Mouse (Mus musculus): ENCODE results near the gene Cdc37l1.
"Not testable (repeated sequence)": the region's sequence is repeated elsewhere in the genome, so short reads cannot be mapped to it uniquely, and the experiment has no call there.

The Cdc37l1 gene

DNA sequence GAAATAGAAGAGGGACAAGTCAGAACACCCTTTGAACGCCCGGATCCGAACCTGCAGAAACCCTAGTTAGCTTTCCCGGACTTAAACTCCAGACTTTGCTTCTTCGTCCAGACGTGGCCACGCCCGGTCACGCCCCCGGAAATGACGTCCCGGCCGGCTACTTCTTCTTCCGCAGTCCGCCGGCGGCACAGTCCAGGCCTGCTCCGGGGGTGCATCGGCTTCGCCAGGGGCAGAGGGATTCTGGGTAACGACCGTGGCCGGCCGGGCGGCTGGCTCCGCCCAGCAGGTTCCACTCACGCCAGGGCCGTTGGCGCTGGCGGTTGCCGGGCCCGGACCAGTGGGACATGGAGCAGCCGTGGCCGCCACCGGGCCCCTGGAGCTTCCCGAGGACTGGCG is at the start of gene Cdc37l1:
Cdc37l1 (plus strand) TSS at position 159 of the 396 bp plus-strand sequence.
- peak; percentile 93 to 94 for DNase-seq (ENCODE audit: low spot score in 2 of 2)

DNA sequence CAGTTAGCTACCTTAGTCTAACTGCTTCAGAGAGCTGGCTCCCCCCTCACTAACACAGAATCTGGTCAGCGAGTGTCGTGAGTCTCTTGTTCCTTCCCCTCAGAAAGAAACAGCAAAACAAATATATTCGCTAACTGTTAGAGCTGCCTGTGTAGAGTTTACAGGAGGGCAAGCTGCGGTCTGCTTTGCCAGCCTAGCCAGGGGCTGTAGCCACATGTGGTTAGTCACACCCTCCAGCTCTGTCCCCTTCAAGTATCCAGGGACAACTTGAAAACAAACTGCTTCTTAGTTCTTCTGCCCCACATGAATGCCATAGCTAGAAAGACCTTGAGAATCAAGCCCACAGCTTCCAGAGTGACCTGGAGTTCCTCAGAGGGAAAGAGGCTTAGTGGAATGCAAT is 48.9 kb upstream of the Cdc37l1 start:
- no peak for DNase-seq (ENCODE audit: low spot score in 2 of 2)

DNA sequence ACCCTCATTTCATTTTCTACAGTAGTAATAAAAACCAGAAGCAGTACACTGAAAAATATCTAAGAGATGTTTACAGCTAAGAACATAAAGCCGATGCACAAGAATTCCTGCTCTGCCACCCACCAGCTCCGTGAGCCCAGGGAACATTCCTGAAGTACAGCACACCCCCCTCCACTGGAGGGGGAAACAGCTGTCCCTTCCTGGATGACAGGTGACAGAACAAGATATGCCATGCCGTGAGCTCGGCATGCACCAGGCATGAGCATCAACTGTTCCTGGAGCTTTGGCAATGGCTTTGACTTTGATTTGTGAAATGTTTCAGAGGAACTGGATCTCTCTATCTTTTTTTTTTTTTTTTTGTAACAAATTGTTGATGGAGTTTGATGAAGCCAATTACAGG is 43.4 kb upstream of the Cdc37l1 start:
- DNase-seq (ENCODE audit: low spot score in 2 of 2): no peak

DNA sequence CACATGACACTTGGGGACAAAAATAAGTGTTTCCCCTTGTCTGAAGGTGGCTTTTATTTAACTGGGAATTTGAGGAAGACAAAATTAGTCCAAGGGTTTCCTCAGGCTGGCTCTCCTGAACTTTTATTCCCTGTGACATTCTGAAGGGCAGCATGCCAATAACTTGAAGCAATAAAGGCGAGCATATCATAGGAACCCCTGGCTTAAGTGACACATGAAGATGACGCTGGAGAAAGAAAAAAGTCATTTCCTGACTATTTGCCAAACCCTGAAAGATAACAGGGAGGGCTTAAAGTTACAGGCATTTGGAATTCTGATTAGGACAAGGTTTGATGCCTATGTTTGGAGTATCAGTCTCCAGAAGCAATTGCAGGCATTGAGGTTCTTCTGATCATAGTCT is 42.8 kb upstream of the Cdc37l1 start:
- no peak for DNase-seq (ENCODE audit: low spot score in 2 of 2)

DNA sequence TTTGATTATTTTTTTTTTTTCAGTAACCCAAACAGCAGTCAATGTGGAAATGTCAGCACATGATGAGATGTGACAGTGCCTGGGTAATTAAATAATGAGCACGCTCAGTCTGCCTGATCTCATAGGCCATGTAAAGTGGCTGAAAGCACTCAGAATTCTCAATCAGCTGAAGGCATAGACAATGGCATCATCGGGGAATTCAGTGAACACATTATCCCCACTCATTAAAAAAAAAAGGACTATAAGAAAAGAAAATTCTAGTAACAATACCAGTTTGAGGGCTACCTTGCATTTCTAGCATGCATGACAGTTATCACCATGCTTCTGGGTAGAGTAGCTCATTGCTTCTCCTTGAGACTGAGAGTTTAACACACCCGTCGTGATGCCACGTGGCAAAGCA is 38.9 kb upstream of the Cdc37l1 start:
- DNase-seq (ENCODE audit: low spot score in 2 of 2): no peak

DNA sequence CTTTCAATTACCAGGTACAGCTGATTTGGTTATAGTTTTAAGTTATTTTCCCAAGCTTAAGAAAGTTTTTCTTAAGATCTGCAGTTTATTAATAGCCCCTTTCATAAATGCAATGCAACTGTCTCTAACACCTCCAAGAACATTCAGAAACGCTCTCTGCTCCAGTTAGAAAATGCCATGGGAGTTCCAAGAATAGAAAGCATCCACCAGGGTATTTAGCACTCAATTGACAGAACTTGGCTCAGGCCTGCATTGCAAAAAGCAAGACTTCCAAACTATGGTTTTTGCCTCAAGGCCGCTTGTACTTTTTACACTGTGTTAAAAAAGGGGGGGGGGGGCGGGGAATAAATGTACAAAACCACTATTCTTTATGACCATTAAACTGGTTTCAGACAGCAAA is 27.0 kb upstream of the Cdc37l1 start:
- no peak for DNase-seq (ENCODE audit: low spot score in 2 of 2)

DNA sequence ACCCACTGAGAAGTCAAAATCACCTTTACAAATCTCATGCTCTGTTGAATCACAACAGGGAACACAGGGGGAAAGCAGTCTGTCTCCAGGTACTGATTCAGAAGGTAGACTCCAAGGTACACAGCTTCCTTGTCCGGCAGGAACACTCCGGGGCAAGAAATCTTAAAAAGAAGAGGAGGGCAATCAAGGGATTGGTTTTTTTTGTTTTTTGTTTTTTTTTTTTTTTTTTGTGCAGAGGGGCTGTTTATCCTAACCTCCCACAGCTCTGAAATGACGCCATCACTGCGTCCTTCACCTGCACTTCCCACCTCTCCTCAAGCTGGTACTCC is 26.7 kb upstream of the Cdc37l1 start:
- DNase-seq (ENCODE audit: low spot score in 2 of 2): no peak

DNA sequence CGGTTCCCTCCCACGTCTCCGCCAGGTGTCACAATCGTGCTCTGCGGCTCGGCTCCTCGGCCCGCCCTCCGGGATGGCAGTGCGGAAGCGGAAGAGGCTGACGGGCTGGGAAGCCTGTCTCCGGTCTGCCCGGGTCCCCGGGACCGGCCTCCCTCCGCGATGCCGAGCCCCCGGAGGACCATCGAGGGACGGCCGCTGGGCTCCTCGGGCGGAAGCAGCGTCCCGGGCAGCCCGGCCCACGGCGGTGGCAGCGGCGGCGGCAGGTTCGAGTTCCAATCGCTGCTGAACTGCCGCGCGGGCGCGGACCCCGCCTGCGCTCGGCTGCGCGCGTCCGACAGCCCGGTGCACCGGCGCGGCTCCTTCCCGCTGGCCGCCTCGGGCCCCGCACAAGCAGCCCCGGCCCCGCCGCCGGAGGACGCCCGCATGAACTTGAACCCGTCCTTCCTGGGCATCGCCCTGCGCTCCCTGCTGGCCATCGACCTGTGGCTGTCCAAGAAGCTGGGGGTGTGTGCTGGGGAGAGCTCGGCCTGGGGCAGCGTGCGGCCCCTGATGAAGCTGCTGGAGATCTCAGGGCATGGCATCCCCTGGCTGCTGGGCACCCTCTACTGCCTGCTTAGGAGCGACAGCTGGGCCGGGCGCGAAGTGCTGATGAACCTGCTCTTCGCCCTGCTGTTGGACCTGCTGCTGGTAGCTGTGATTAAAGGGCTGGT is 26.2 kb upstream of the Cdc37l1 start, which contains the start of gene Plpp6:
Plpp6 (plus strand) TSS at position 112 of the 710 bp plus-strand sequence.
- peak; percentile 47 to 67 for DNase-seq (ENCODE audit: low spot score in 2 of 2)

DNA sequence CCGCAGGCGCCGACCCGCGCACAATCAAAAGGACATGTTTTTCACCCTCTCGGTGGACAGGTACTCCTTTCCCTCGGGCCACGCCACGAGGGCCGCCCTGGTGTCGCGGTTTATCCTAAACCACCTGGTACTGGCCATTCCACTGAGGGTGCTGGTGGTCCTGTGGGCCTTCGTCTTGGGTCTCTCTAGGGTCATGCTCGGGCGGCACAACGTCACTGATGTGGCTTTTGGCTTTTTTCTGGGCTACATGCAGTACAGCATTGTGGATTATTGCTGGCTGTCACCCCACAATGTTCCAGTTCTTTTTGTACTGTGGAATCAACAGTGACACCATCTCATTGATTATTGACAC is 25.6 kb upstream of the Cdc37l1 start:
- no peak for DNase-seq (ENCODE audit: low spot score in 2 of 2)

DNA sequence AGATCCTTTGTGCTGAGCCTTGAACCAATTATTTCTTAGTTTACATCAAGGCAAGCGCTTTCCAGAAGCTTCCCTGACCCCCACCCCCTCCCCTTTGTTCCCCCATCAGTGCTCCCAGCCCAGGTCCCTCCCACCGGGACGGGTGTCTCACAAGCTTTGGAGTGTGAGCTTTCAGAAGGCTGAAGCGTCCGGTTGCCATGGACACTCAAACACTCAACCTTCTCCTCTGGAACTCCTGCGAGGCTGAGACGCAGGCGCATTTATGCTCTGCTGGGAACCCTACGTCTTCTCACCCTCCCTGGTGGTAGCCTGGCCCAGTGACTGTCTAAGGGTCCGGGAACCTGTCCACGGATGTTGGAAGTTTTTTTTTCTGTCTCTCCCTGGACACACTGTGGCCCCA is 22.5 kb upstream of the Cdc37l1 start, which contains the start of gene 4430402I18Rik:
4430402I18Rik (minus strand) TSS at position 149 of the 400 bp plus-strand sequence.
- DNase-seq (ENCODE audit: low spot score in 2 of 2): no peak

DNA sequence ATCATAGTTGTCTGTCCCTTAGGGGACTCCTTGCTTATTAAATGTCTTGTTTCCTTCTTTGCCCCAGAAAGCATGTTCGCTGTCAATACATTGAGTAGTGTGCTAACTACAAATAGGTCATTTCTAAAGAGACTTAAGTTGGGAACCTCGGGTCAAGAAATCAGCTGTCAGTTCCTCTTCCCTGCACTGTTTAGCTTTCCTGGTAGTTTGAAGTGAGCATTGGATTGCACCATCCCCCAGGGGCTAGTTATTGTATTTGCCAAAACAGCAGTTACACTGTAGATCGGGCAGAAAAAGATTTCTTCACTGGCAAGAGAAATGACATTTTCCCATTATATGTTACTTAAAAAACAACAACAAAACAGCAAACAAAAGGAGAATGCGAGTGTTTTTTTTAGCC is 22.0 kb upstream of the Cdc37l1 start:
- no peak for DNase-seq (ENCODE audit: low spot score in 2 of 2)

DNA sequence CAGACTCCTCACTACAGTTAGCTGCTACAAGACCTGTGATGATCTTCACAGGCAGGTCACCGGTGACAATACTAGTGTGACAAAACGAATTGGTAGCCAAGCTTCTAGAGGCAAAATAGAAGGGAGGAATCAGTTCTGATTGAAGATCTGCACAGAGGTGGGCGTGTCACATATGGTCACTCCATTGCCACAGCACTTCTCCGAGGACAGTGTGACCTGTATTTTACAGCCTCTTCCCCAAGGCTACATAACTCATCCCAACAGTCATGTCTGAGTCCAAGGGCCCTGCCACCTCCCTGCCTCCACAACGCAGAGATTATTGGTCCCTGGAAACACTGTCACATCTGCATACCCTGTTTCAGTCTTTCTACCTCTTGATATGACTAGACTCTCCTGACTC is 20.9 kb upstream of the Cdc37l1 start:
- DNase-seq (ENCODE audit: low spot score in 2 of 2): no peak

DNA sequence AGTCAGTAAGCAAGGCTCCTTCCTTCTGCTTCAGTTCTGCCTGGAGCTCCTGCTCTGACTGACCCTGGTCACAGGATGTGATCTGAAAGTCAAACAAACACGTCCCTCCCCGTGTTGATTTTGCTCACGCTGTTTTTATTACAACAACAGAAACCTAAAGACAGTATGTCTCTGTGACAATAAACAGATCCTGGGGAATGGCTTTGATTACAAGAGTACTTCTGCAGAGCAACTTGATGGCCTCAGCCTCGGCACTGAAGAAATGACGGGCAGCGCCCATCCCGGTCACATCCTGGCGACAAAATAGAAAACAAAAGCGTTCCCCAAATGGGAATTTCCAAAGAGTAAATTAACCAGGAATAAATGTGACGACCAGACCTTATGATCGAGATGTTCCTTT is 19.9 kb upstream of the Cdc37l1 start:
- DNase-seq (ENCODE audit: low spot score in 2 of 2): no peak

DNA sequence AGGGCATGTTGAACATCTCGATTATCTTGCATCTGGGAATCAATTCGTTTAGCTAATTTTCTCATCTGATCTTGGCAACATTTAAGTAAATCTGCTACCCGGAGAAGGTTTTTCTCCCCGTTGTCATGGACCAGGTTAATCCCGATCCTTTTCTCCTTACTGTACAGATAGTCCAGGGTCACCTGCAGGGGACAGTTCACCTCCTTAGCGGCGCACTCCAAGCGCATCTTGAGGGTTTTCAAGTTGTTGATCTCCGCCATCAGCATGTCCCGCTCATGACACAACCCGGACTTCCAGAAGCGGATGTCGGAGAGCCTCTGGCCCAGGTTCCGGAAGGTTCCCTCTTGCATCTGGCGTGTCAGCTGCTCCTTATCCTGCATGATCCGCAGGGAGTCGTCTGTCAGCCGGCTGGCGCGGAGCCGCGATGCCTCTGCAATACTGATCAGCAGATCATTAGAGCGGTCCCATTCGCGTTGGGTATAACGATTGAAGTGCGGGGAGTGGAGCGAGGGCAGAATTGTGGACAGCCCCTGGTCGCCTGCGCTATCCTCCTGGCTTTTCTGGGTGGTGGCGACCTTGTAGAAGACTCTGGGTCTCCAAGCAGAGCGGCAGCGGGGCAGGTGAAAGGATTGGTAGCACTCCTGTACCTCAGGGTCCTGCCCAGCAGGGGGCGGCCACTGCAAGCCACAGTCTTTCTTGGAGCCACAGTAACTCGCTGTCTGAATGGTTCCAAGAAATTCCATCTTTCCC is 15.1 kb upstream of the Cdc37l1 start:
- DNase-seq (ENCODE audit: low spot score in 2 of 2): peak; percentile 72 to 81

DNA sequence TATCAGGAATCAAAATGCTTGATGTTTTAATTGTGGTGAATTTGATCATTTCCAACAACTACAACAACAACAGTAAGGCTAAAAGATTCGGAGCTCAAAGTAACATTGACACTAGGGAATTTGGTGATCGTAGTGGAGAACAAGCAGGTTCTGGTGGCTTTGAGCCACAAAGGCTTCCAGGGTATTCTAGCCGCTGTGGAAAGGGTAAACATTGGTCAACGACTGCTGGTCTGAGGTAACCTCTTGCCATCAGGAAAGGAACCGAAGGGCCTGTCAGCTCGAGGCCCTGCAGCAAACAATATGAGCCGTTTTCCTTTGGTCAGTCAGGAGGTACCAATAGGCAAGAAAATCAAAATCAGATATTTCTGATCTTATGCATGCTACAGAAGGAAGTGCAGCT is 7.5 kb upstream of the Cdc37l1 start:
- no peak for DNase-seq (ENCODE audit: low spot score in 2 of 2)

DNA sequence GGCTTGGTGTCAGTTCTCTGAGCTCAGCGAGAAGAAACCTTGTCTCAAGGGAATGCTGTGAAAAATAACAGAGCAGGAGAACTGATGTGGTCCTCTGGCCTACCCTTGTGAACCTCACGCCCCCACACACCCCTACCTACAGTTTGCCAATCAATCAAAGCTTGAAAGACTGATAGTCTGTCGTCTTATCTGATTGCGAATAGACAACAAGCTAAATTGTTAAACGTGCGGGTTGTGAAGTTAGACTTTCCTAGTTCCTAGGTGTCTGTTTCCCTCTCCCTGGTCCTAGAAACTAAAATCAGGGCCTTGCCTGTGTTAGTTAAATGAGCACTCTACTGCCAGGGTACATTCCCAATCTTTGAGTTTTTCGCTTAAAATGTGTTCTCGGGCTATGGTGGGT is 637 bp upstream of the Cdc37l1 start:
- DNase-seq (ENCODE audit: low spot score in 2 of 2): no peak

DNA sequence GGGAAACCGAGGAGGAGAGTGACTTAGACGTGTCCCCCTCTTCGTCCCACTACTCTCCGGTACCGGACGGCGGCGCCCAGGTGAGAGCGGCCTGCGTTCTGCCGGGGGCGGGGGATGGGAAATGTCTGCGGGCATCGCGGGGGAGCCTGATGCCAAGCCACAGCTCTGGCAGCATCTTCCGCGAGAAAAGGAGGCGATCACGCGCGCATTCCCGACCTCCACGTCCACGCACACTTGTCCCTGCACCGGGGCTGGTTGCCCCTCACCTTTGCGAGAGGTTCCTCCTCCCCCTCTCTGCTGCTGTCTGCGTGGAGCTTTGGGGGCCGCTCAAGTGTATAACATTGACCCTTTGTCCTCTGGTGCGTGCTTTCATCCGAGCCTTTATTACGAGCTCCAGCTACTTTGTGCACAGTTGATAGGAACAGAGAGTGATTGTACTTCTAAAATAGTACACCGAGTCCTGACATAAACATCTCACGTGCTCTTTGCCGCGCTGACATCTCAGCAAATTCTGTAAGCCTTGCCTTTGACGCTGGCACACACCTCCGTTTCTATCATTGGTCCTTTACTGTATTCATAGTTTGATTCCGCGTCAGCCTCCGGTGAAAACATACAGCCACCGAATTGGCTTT is 554 bp downstream of the Cdc37l1 start:
- DNase-seq (ENCODE audit: low spot score in 2 of 2): peak in 1 of 2 experiments; percentile 35

DNA sequence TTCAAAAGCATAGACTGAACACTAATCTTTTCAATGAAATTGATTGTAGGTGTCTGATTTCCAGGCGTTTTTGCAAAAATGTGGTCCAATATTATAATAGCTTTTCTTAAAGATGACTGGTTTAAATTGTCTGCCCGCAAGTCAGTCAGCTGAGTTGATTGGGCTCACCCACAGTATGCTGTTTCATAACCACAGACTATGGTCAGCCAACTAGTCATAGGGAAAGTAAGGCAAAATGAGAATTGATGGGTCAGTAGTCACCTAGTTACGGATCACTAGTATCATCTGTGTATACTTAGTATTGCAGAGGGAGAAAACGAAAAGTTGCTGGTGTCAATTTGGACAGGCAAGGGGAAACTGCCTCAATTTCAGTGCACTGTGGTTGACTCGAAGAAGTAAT is 1.2 kb downstream of the Cdc37l1 start:
- DNase-seq (ENCODE audit: low spot score in 2 of 2): no peak

DNA sequence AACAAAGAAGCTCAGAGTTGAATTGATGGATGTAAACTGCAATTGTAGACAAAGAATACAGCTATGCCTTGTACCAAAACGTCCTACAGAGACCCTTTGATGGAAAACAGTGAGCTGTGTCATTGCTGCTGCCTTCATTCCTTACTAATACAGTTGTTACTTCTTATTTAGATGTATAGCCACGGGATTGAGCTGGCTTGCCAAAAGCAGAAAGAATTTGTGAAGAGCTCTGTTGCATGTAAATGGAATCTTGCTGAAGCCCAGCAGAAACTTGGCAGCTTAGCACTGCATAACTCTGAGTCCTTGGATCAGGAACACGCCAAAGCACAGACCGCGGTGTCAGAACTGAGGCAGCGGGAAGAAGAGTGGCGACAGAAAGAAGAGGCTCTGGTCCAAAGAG is 4.7 kb downstream of the Cdc37l1 start:
- DNase-seq (ENCODE audit: low spot score in 2 of 2): no peak

DNA sequence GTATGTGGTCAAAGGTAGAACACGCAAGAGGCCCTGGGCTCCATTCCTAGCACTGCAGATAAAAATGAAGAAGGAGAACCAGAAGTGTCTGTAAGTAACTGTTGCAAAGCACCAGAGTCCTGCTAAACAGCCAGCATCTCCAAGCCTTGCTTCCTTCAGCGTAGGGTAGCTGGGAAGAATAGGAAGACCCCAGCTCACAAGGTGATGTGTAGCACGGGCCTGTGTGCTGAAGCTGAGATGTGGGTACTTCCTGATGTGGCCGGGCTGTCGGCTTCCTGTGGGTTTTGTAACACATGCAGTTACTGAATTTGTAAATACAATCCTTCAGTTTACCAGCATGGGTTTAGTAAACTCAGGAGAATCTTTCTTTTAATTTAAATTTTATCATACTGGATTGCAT is 5.2 kb downstream of the Cdc37l1 start:
- no peak for DNase-seq (ENCODE audit: low spot score in 2 of 2)

DNA sequence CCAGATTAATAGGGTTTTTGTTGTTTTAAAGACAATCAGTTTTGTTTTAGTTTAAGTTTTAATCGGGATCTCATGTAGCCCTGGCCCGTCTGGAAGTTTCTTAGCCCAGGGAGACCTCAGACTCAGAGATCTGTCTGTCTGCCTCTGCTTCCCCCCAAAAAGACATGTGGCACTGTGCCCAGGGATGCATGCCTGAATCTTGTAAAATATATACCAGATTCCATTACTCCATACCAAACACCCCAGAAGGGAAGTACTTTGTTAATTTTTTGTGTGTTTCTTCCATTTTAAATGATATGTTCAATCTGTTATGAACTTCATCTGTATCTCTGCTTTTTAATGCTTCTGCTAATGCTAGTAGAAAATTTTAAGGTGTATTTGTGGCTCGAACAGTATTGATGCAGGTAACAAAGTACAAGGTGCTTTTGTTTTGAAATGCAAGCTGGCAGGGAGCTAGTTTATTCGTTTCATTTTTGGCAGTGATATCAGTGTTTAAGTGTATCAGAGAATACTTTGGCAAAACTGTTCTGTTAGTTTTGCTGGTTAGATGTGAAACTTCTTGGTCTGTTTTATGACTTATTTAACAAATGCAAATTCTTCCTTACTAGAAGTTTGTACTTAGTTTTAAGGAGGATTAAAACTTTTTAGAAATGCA is 8.0 kb downstream of the Cdc37l1 start:
- no peak for DNase-seq (ENCODE audit: low spot score in 2 of 2)

DNA sequence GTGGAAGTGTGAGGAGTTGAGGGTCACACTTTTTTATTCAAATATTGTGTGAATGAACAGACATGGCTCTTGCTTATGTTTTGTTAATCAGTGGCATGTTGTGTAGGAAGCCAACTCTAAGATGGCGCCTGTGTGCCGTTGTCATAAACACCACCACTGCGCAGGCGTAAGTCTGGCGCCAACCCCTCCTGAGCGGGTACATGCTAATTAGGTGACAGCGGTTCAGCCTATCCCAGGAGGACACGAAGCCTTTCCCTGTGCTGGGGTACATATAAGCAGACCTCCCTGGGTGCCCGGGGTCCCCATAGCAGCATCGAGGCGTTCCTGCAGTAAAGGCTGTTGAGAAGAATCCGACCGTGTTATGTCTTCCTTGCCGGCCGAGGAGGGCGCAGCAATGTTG is 10.2 kb downstream of the Cdc37l1 start:
- DNase-seq (ENCODE audit: low spot score in 2 of 2): not testable (repeated sequence)

All from frontal cortex, postnatal 25 days (tissue).